Mouse (Mus musculus) limb, embryonic 15.5 days (tissue): ENCODE results near the gene Cdh13. TPM values are rescaled to one million over a fixed set of nuclear protein-coding genes. Genes with fewer than 3 reads are reported as not detected.
"Not testable (repeated sequence)": the region's sequence is repeated elsewhere in the genome, so short reads cannot be mapped to it uniquely, and the experiment has no call there.

Source experiments
- ATAC-seq: fragments of 200-750 bp; cut with Nextera tagmentation; 2 replicates; pipeline ENCODE4 v1.8.0; 2017; ENCODE audit warnings: low read depth, moderate TSS enrichment; ENCODE audit not compliant: insufficient number of reproducible peaks, low FRiP score, low TSS enrichment
- H3K27ac ChIP-seq: fragments of 300-500 bp; sonication (generic); 2 replicates; pipeline ENCODE4 v1.5.1; 2015; ENCODE audit warnings: moderate library complexity, mild to moderate bottlenecking, inconsistent platforms
- H3K27me3 ChIP-seq: fragments of 300-500 bp; sonication (generic); 2 replicates; pipeline ENCODE4 v1.6.1; 2015; ENCODE audit warnings: inconsistent platforms
- H3K36me3 ChIP-seq: fragments of 300-500 bp; sonication (generic); 2 replicates; pipeline ENCODE4 v1.6.1; 2015; ENCODE audit warnings: inconsistent platforms
- H3K4me1 ChIP-seq: fragments of 300-500 bp; sonication (generic); 2 replicates; pipeline ENCODE4 v1.6.1; 2015; ENCODE audit warnings: inconsistent platforms
- H3K4me2 ChIP-seq: fragments of 300-500 bp; sonication (generic); 2 replicates; pipeline ENCODE4 v1.6.1; 2015; ENCODE audit warnings: mild to moderate bottlenecking, inconsistent platforms
- H3K4me3 ChIP-seq: fragments of 300-500 bp; sonication (generic); 2 replicates; pipeline ENCODE4 v1.5.1; 2015; ENCODE audit warnings: mild to moderate bottlenecking, inconsistent platforms
- H3K9ac ChIP-seq: fragments of 300-500 bp; sonication (generic); 2 replicates; pipeline ENCODE4 v1.6.1; 2015; ENCODE audit warnings: inconsistent platforms
- H3K9me3 ChIP-seq: fragments of 300-500 bp; sonication (generic); 2 replicates; pipeline ENCODE4 v1.6.1; 2016; ENCODE audit warnings: inconsistent platforms
- WGBS: fragments of 180-500 bp; shearing (Covaris S2); methylation state at CpG from one replicate; pipeline ENCODE4 v1.1.7; 2015; 5-methylcytosine and 5-hydroxymethylcytosine counted together
- polyA plus RNA-seq: library from polyadenylated mRNA; unstranded; fragments of >200 nt; fragmentation: Nextera tagmentation; extraction: Ambion mirVana; gene quantifications from 2 replicates; pipeline ENCODE4 v1.2.1, GENCODE M21; 2015

The Cdh13 gene
- polyA plus RNA-seq, 1 experiment from 2014 or later = 17.9 TPM

DNA sequence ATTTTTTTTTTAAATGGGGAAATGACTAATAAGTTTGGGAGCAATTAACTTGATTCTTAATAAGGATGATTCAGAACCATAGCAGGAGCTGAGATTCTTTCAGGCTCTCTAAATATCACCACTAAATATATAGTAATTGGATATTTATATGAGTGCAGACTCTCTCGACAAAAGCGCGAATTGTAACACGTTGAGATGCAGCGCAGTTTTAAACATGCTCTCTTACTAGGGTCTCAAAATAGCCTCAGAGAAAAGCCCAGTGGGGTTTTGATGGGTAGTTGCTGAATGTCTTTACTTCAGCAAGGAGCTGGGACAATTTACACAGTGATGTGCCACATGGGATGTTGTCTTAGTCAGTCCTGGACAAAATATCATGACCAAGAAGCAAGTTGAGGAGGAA is 442.1 kb downstream of the Cdh13 start:
- 91% methylated on average over 5 of the region's 5 CpGs for WGBS
- no peaks in the 10 kb centered on the region for H3K36me3 ChIP-seq

GRCm38 (mm10) chr8:118741781-118742180 is 458.2 kb downstream of the Cdh13 start:
- H3K4me3 ChIP-seq = no peak overlapping the region
- 83% methylated on average over 5 of the region's 5 CpGs for WGBS
- H3K27ac ChIP-seq = no peak overlapping the region
- H3K36me3 ChIP-seq = no peaks in the 10 kb centered on the region
- H3K9me3 ChIP-seq = no peaks in the 10 kb centered on the region
- H3K4me2 ChIP-seq = no peak overlapping the region
- no peaks in the 10 kb centered on the region for H3K27me3 ChIP-seq
- H3K9ac ChIP-seq = no peak overlapping the region
- ATAC-seq = no peak
- no peaks in the 10 kb centered on the region for H3K4me1 ChIP-seq

More for the DNA sequence above, 442.1 kb downstream of the Cdh13 start:
- Histone ChIP-seq H3K27ac (no peak overlapping the region), H3K4me2 (no peak overlapping the region), H3K4me1 (no peaks in the 10 kb centered on the region), H3K9ac (no peak overlapping the region), H3K27me3 (no peaks in the 10 kb centered on the region), H3K9me3 (no peaks in the 10 kb centered on the region), H3K4me3 (no peak overlapping the region)
- ATAC-seq = no peak

GRCm38 (mm10) chr8:118744991-118745390 is 461.5 kb downstream of the Cdh13 start:
- no peaks in the 10 kb centered on the region for H3K9me3 ChIP-seq
- WGBS = 84% methylated on average over 13 of the region's 13 CpGs
- no peak for ATAC-seq
- H3K9ac ChIP-seq = no peak overlapping the region
- no peak overlapping the region for H3K4me3 ChIP-seq
- H3K4me2 ChIP-seq = no peak overlapping the region
- no peak overlapping the region for H3K27ac ChIP-seq
- no peaks in the 10 kb centered on the region for H3K36me3 ChIP-seq
- H3K4me1 ChIP-seq = no peaks in the 10 kb centered on the region
- H3K27me3 ChIP-seq = no peaks in the 10 kb centered on the region

GRCm38 (mm10) chr8:118748041-118748604 is 464.6 kb downstream of the Cdh13 start:
- 87% methylated on average over 21 of the region's 21 CpGs for WGBS

DNA sequence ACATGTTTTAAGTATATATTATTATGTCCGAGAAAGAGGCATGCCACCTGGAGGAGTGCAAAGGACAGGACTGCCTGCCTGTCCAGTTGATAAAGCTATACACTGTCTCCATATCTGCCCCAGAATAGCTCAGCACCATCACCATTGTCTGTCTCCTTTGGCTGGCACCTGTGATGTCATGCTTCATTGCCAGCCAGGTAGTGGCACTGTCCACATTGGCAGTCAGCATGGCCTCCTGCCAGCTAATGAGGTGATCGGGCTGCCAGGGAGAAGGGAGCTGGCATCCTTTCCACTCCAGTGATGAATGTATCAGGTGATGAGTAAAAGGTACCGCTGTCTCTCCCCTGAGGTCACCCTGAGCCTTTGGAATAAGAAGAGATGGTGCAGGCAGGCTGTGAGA is 465.7 kb downstream of the Cdh13 start:
- H3K4me3 ChIP-seq = no peak overlapping the region
- WGBS = 94% methylated on average over 3 of the region's 3 CpGs

More at GRCm38 (mm10) chr8:118748041-118748604, 464.6 kb downstream of the Cdh13 start:
- Histone ChIP-seq H3K36me3 (no peaks in the 10 kb centered on the region), H3K9me3 (no peaks in the 10 kb centered on the region), H3K4me1 (no peaks in the 10 kb centered on the region), H3K9ac (no peak overlapping the region), H3K27me3 (no peaks in the 10 kb centered on the region), H3K27ac (no peak overlapping the region), H3K4me3 (no peak overlapping the region), H3K4me2 (no peak overlapping the region)
- ATAC-seq = no peak

GRCm38 (mm10) chr8:118749786-118750185 is 466.3 kb downstream of the Cdh13 start:
- no peak overlapping the region for H3K27ac ChIP-seq
- WGBS = 85% methylated on average over 11 of the region's 11 CpGs
- H3K4me1 ChIP-seq = no peaks in the 10 kb centered on the region
- H3K4me3 ChIP-seq = no peak overlapping the region
- no peaks in the 10 kb centered on the region for H3K36me3 ChIP-seq
- H3K9ac ChIP-seq = no peak overlapping the region
- H3K27me3 ChIP-seq = no peaks in the 10 kb centered on the region
- no peaks in the 10 kb centered on the region for H3K9me3 ChIP-seq
- ATAC-seq = no peak
- no peak overlapping the region for H3K4me2 ChIP-seq

More for the DNA sequence above, 465.7 kb downstream of the Cdh13 start:
- H3K9ac ChIP-seq = no peak overlapping the region
- no peaks in the 10 kb centered on the region for H3K36me3 ChIP-seq
- no peaks in the 10 kb centered on the region for H3K9me3 ChIP-seq
- H3K27ac ChIP-seq = no peak overlapping the region
- ATAC-seq = no peak
- no peaks in the 10 kb centered on the region for H3K27me3 ChIP-seq
- no peak overlapping the region for H3K4me2 ChIP-seq
- no peaks in the 10 kb centered on the region for H3K4me1 ChIP-seq

DNA sequence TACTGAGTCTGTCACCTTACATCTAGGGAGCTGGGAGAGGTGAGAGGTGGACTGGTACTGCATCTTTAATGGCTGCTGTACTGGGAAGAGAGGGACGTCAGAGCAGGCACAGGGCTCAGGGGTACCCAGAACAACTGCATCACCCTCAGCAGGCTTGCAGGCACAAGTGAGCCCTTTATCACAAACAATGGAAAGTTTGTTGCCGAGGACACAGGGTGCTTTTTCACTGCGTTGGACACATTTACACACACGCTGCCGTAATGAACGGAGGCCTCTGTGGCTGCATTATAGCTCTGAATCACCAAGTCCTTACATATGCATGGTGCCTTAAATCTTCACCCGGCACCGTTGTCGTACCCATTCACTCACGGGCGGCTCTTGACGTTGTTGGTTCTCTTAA is 470.2 kb downstream of the Cdh13 start:
- no peaks in the 10 kb centered on the region for H3K36me3 ChIP-seq
- H3K27ac ChIP-seq = no peak overlapping the region
- H3K9ac ChIP-seq = no peak overlapping the region
- no peaks in the 10 kb centered on the region for H3K4me1 ChIP-seq
- whole genome bisulfite sequencing = 80% methylated on average over 12 of the region's 12 CpGs
- no peaks in the 10 kb centered on the region for H3K27me3 ChIP-seq
- no peaks in the 10 kb centered on the region for H3K9me3 ChIP-seq
- H3K4me2 ChIP-seq = no peak overlapping the region
- H3K4me3 ChIP-seq = no peak overlapping the region
- ATAC-seq = no peak

- H3K4me1 ChIP-seq = no peaks in the 10 kb centered on the region
- H3K27ac ChIP-seq = no peak overlapping the region
- no peaks in the 10 kb centered on the region for H3K36me3 ChIP-seq
- no peaks in the 10 kb centered on the region for H3K9me3 ChIP-seq
- H3K9ac ChIP-seq = no peak overlapping the region
- no peak overlapping the region for H3K4me3 ChIP-seq
- WGBS = 79% methylated on average over 7 of the region's 7 CpGs
- no peaks in the 10 kb centered on the region for H3K27me3 ChIP-seq
- no peak overlapping the region for H3K4me2 ChIP-seq
- no peak for ATAC-seq
Observed at GRCm38 (mm10) chr8:118754119-118754518, 470.6 kb downstream of the Cdh13 start.

- 91% methylated on average over 6 of the region's 6 CpGs for WGBS
- not testable (repeated sequence) for H3K27ac ChIP-seq, H3K9ac ChIP-seq, H3K4me3 ChIP-seq, ATAC-seq, H3K36me3 ChIP-seq, H3K4me1 ChIP-seq, H3K27me3 ChIP-seq, H3K4me2 ChIP-seq, H3K9me3 ChIP-seq
Observed at GRCm38 (mm10) chr8:118777507-118777906, 494.0 kb downstream of the Cdh13 start.

- no peaks in the 10 kb centered on the region for H3K36me3 ChIP-seq
- 41% methylated on average over 1 of the region's 1 CpGs for WGBS
- no peaks in the 10 kb centered on the region for H3K27me3 ChIP-seq
- H3K4me3 ChIP-seq = no peak overlapping the region
- no peak overlapping the region for H3K4me2 ChIP-seq
- no peaks in the 10 kb centered on the region for H3K4me1 ChIP-seq
- H3K9ac ChIP-seq = no peak overlapping the region
- ATAC-seq = no peak
- H3K27ac ChIP-seq = no peak overlapping the region
- H3K9me3 ChIP-seq = no peaks in the 10 kb centered on the region
Observed at GRCm38 (mm10) chr8:118778374-118778773, 494.8 kb downstream of the Cdh13 start.

- Histone ChIP-seq H3K4me1 (no peaks in the 10 kb centered on the region), H3K9me3 (no peaks in the 10 kb centered on the region), H3K27ac (no peak overlapping the region), H3K9ac (no peak overlapping the region), H3K4me3 (no peak overlapping the region), H3K27me3 (no peaks in the 10 kb centered on the region), H3K36me3 (no peaks in the 10 kb centered on the region), H3K4me2 (no peak overlapping the region)
- 88% methylated on average over 13 of the region's 13 CpGs for WGBS
- ATAC-seq = no peak
Observed at GRCm38 (mm10) chr8:118785646-118786045, 502.1 kb downstream of the Cdh13 start.

GRCm38 (mm10) chr8:118789649-118790048 is 506.1 kb downstream of the Cdh13 start:
- Histone ChIP-seq H3K36me3 (no peaks in the 10 kb centered on the region), H3K27ac (no peak overlapping the region), H3K4me1 (no peaks in the 10 kb centered on the region), H3K27me3 (no peaks in the 10 kb centered on the region), H3K9ac (no peak overlapping the region), H3K4me2 (no peak overlapping the region), H3K4me3 (no peak overlapping the region), H3K9me3 (no peaks in the 10 kb centered on the region)
- ATAC-seq = no peak
- 76% methylated on average over 7 of the region's 7 CpGs for WGBS

- Histone ChIP-seq H3K4me3 (no peak overlapping the region), H3K4me2 (no peak overlapping the region), H3K27me3 (no peaks in the 10 kb centered on the region), H3K4me1 (no peaks in the 10 kb centered on the region), H3K9ac (no peak overlapping the region), H3K27ac (no peak overlapping the region), H3K36me3 (no peaks in the 10 kb centered on the region), H3K9me3 (no peaks in the 10 kb centered on the region)
- no peak for ATAC-seq
- WGBS = 69% methylated on average over 9 of the region's 9 CpGs
Observed at GRCm38 (mm10) chr8:118794886-118795285, 511.4 kb downstream of the Cdh13 start.
